Mouse (Mus musculus) MEL (cell line): ENCODE measurements around the gene Gnaq. TPM values are rescaled to one million over a fixed set of nuclear protein-coding genes. Genes with fewer than 3 reads are reported as not detected.

Experiments
- DNase-seq: peaks from one replicate; pipeline ENCODE4 v3.0.0; 2011; ENCODE audit warnings: low read depth, low spot score
- H3K27ac ChIP-seq: 2 replicates; pipeline ENCODE4 v1.5.1; 2012; ENCODE audit warnings: low read depth, mild to moderate bottlenecking, control low read depth, low read length, moderate library complexity; ENCODE audit not compliant: control insufficient read depth
- H3K27me3 ChIP-seq, 2 experiments: fragments of 150-350 bp in 1 of 2; sonication (generic) in 1 of 2; 2 replicates each; pipeline ENCODE4 v1.6.1; 2012; ENCODE audit warnings: low read length in 2 of 2, mild to moderate bottlenecking in 2 of 2, improper control_type of control experiment in 1 of 2, moderate library complexity in 1 of 2; ENCODE audit not compliant: insufficient read depth in 2 of 2, control insufficient read depth in 1 of 2
- H3K36me3 ChIP-seq, 2 experiments: 2 replicates each; pipeline ENCODE4 v1.6.1; 2012 to 2014; ENCODE audit warnings: low read length in 2 of 2, improper control_type of control experiment in 1 of 2, inconsistent platforms in 1 of 2, mild to moderate bottlenecking in 1 of 2; ENCODE audit not compliant: insufficient read depth in 2 of 2, control insufficient read depth in 1 of 2
- H3K4me1 ChIP-seq, 2 experiments: fragments of 150-350 bp in 1 of 2; sonication (generic) in 1 of 2; 2 replicates each; pipeline ENCODE4 v1.6.1; 2012; ENCODE audit warnings: low read length in 2 of 2, improper control_type of control experiment in 1 of 2, mild to moderate bottlenecking in 1 of 2; ENCODE audit not compliant: insufficient read depth in 2 of 2, control insufficient read depth in 1 of 2
- H3K4me3 ChIP-seq, 2 experiments: fragments of 150-350 bp in 1 of 2; sonication (generic) in 1 of 2; 2 replicates each; pipeline ENCODE4 v1.5.1; 2012; ENCODE audit warnings: low read depth in 2 of 2, low read length in 2 of 2, mild to moderate bottlenecking in 2 of 2, moderate library complexity in 2 of 2, control low read depth in 1 of 2, improper control_type of control experiment in 1 of 2; ENCODE audit not compliant: control insufficient read depth in 1 of 2, insufficient read depth in 1 of 2
- H3K79me2 ChIP-seq: 2 replicates; pipeline ENCODE4 v1.6.1; 2012; ENCODE audit warnings: mild to moderate bottlenecking, low read length, moderate library complexity; ENCODE audit not compliant: control insufficient read depth, poor library complexity, insufficient read depth
- H3K9ac ChIP-seq: 2 replicates; pipeline ENCODE4 v1.6.1; 2012; ENCODE audit warnings: low read depth, mild to moderate bottlenecking, control low read depth, low read length, moderate library complexity; ENCODE audit not compliant: control insufficient read depth, poor library complexity, severe bottlenecking
- H3K9me3 ChIP-seq: fragments of 150-350 bp; sonication (generic); replicated peaks from 2 replicates; pipeline ENCODE4 v1.6.1; 2012; ENCODE audit warnings: mild to moderate bottlenecking, low read length, improper control_type of control experiment, moderate library complexity; ENCODE audit not compliant: insufficient read depth
- BHLHE40 ChIP-seq: IDR thresholded peaks from 2 replicates; pipeline ENCODE4 v1.6.1; 2012; ENCODE audit warnings: low read depth, mild to moderate bottlenecking, inconsistent platforms, low read length, improper control_type of control experiment, borderline replicate concordance
- CHD1 ChIP-seq: IDR thresholded peaks from 2 replicates; pipeline ENCODE4 v1.6.1; 2012; ENCODE audit warnings: low read depth, mild to moderate bottlenecking, inconsistent platforms, low read length, improper control_type of control experiment
- CHD2 ChIP-seq: IDR thresholded peaks from 2 replicates; pipeline ENCODE4 v1.6.1; 2011; ENCODE audit warnings: low read length, improper control_type of control experiment
- ETS1 ChIP-seq: IDR thresholded peaks from 2 replicates; pipeline ENCODE4 v1.6.1; 2012; ENCODE audit warnings: low read depth, mild to moderate bottlenecking, inconsistent platforms, low read length, improper control_type of control experiment, moderate library complexity
- GABPA ChIP-seq: IDR thresholded peaks from 2 replicates; pipeline ENCODE4 v1.6.1; 2012; ENCODE audit warnings: low read depth, mild to moderate bottlenecking, inconsistent platforms, low read length, improper control_type of control experiment, moderate library complexity
- HCFC1 ChIP-seq: IDR thresholded peaks from 2 replicates; pipeline ENCODE4 v1.6.1; 2012; ENCODE audit warnings: low read depth, mild to moderate bottlenecking, inconsistent platforms, low read length, improper control_type of control experiment, moderate library complexity
- KAT2A ChIP-seq: conservative IDR thresholded peaks from 2 replicates; pipeline ENCODE4 v1.6.1; 2012; ENCODE audit warnings: low read depth, low read length, improper control_type of control experiment, inconsistent platforms
- MAX ChIP-seq: IDR thresholded peaks from 2 replicates; pipeline ENCODE4 v1.6.1; 2011; ENCODE audit warnings: low read length, improper control_type of control experiment
- MAZ ChIP-seq: IDR thresholded peaks from 2 replicates; pipeline ENCODE4 v1.6.1; 2012; ENCODE audit warnings: low read depth, mild to moderate bottlenecking, inconsistent platforms, low read length, improper control_type of control experiment
- MEF2A ChIP-seq: IDR thresholded peaks from 2 replicates; pipeline ENCODE4 v1.6.1; 2014; ENCODE audit warnings: low read depth, mild to moderate bottlenecking, inconsistent platforms, low read length, improper control_type of control experiment; ENCODE audit not compliant: poor library complexity, insufficient replicate concordance, severe bottlenecking; ENCODE audit errors: extremely low read depth
- MYB ChIP-seq: IDR thresholded peaks from 2 replicates; pipeline ENCODE4 v1.6.1; 2011; ENCODE audit warnings: mild to moderate bottlenecking, low read depth, low read length, improper control_type of control experiment
- MYC ChIP-seq: IDR thresholded peaks from 2 replicates; pipeline ENCODE4 v1.6.1; 2011; ENCODE audit warnings: low read depth, mild to moderate bottlenecking, low read length, improper control_type of control experiment, moderate library complexity
- NELFE ChIP-seq: IDR thresholded peaks from 2 replicates; pipeline ENCODE4 v1.6.1; 2011; ENCODE audit warnings: low read depth, low read length, improper control_type of control experiment
- NRF1 ChIP-seq: IDR thresholded peaks from 2 replicates; pipeline ENCODE4 v1.6.1; 2014; ENCODE audit warnings: low read depth, mild to moderate bottlenecking, inconsistent platforms, low read length, improper control_type of control experiment, moderate library complexity; ENCODE audit not compliant: poor library complexity, insufficient read depth, severe bottlenecking
- POLR2AphosphoS2 ChIP-seq: IDR thresholded peaks from 2 replicates; pipeline ENCODE4 v1.6.1; 2011; ENCODE audit warnings: low read length, improper control_type of control experiment
- RCOR1 ChIP-seq: IDR thresholded peaks from 2 replicates; pipeline ENCODE4 v1.6.1; 2012; ENCODE audit warnings: low read depth, mild to moderate bottlenecking, inconsistent platforms, low read length, improper control_type of control experiment
- SIN3A ChIP-seq: IDR thresholded peaks from 2 replicates; pipeline ENCODE4 v1.6.1; 2012; ENCODE audit warnings: low read length, improper control_type of control experiment, inconsistent platforms
- SMC3 ChIP-seq: IDR thresholded peaks from 2 replicates; pipeline ENCODE4 v1.6.1; 2011; ENCODE audit warnings: low read depth, low read length, improper control_type of control experiment
- TAL1 ChIP-seq: IDR thresholded peaks from 2 replicates; pipeline ENCODE4 v1.6.1; 2012; ENCODE audit warnings: mild to moderate bottlenecking, inconsistent platforms, low read length, moderate library complexity, mixed read lengths
- TBP ChIP-seq: IDR thresholded peaks from 2 replicates; pipeline ENCODE4 v1.8.0; 2011; ENCODE audit warnings: low read depth, low read length, improper control_type of control experiment
- USF1 ChIP-seq: IDR thresholded peaks from 2 replicates; pipeline ENCODE4 v1.6.1; 2014; ENCODE audit warnings: low read depth, mild to moderate bottlenecking, inconsistent platforms, low read length, improper control_type of control experiment, moderate library complexity
- ZNF384 ChIP-seq: IDR thresholded peaks from 2 replicates; pipeline ENCODE4 v1.6.1; 2012; ENCODE audit warnings: low read depth, mild to moderate bottlenecking, inconsistent platforms, low read length, improper control_type of control experiment
- polyA plus RNA-seq, 2 experiments: library from polyadenylated mRNA; stranded (reverse) in 1 of 2; unstranded in 1 of 2; fragments of >175 nt in 1 of 2; fragments of >200 nt in 1 of 2; gene quantifications; 2 replicates each; pipeline versions ENCODE4 v1.2.1 to v1.2.4; 2012; ENCODE audit warnings: low replicate concordance in 2 of 2, low read depth in 1 of 2; ENCODE audit not compliant: insufficient read length in 2 of 2, insufficient read depth in 1 of 2, missing spikeins in 1 of 2
- total RNA-seq: library from RNA; depleted of rRNA; stranded (reverse); fragments of 300-350 nt; gene quantifications from 2 replicates; pipeline ENCODE4 v1.2.3, GENCODE M21; 2012

The Gnaq gene
- total and polyA plus RNA-seq, 3 experiments = not detected

DNA sequence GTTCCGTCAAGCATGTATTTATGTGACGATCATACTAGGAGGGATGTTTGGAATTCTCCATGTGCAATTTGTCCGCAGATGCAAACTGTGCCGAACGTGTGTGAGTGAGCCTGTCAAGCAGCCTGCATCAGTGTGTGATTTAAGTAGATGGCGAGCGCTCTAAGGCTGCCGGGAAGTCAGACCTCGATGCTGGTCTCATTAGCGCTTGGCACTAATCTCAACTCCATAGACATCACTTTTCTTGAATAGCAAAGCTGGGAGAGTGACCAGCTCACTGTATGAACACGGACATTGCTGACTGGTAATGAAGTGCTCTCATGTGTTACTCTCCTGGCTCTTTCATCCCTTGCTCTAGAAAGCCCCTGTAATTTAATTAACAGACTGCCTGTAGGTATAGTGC, 252.3 kb downstream of the Gnaq start:
- TF ChIP-seq NELFE (no peak), HCFC1 (no peak), BHLHE40 (no peak), MAZ (no peak), MAX (no peak)
- no peaks in the 10 kb centered on the region for H3K4me1 ChIP-seq
- H3K79me2 ChIP-seq = no peaks in the 10 kb centered on the region
- H3K36me3 ChIP-seq = no peaks in the 10 kb centered on the region
- no peaks in the 10 kb centered on the region for H3K9me3 ChIP-seq
- H3K9ac ChIP-seq = no peak overlapping the region
- H3K27me3 ChIP-seq = peaks cover 0 to 5% of the 10 kb centered on the region in 2 experiments; a peak in 3 of 4 replicates
- H3K27ac ChIP-seq = no peak overlapping the region
- H3K4me3 ChIP-seq = no peak overlapping the region
- no peak for DNase-seq

- no peak for DNase-seq
- no peaks in the 10 kb centered on the region for H3K4me1 ChIP-seq
- no peaks in the 10 kb centered on the region for H3K36me3 ChIP-seq
- no peak overlapping the region for H3K27ac ChIP-seq
- no peak overlapping the region for H3K4me3 ChIP-seq
- peaks cover 2 to 5% of the 10 kb centered on the region in 2 experiments; a peak in 3 of 4 replicates for H3K27me3 ChIP-seq
- no peaks in the 10 kb centered on the region for H3K79me2 ChIP-seq
- no peak for TF ChIP-seq SIN3A
- TF ChIP-seq USF1 = no peak
- no peak for TF ChIP-seq POLR2AphosphoS2
- no peak for TF ChIP-seq HCFC1
- no peak overlapping the region for H3K9ac ChIP-seq
- no peaks in the 10 kb centered on the region for H3K9me3 ChIP-seq
Observed at GRCm38 (mm10) chr19:16386514-16386913, 253.9 kb downstream of the Gnaq start.

DNA sequence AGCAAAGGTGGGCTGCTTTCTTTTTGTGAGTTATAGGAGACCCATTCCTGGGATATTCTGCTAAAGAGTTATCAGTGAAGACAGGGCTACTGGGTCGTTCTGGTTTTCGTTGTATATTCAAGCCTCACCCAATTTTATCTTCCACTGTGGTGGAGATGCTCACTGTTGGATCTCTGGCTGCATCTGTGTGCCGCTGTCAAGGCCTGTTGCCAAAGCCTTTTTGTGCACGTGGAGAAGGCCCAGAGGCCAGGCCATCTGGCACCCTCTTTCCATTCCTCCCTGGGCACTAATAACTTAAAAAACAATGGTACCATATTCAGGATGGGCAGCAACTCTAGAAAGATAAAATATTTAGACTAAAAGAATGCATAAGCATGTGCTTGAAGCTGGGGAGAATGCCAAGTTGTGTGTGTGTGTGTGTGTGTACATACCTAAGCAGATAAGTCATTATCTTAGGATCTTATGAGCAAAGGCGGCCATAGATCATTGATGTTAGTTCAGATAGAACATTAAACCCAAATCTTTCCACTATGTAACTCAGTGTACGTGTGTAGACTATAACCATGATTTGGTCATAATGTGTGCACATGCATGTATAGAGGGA, 257.7 kb downstream of the Gnaq start:
- Histone ChIP-seq H3K4me3 (no peak overlapping the region), H3K9me3 (no peaks in the 10 kb centered on the region), H3K9ac (no peak overlapping the region), H3K79me2 (no peaks in the 10 kb centered on the region), H3K27me3 (peaks cover 3 to 6% of the 10 kb centered on the region in 2 experiments), H3K4me1 (no peaks in the 10 kb centered on the region), H3K27ac (no peak overlapping the region), H3K36me3 (no peaks in the 10 kb centered on the region)
- no peak for DNase-seq
- no peak for TF ChIP-seq MAZ
- TF ChIP-seq RCOR1 = no peak
- TF ChIP-seq MYC = no peak
- TF ChIP-seq TAL1 = no peak
- no peak for TF ChIP-seq CHD1
- no peak for TF ChIP-seq TBP
- no peak for TF ChIP-seq MYB
- TF ChIP-seq GABPA = no peak
- TF ChIP-seq NRF1 = no peak
- no peak for TF ChIP-seq ZNF384
- TF ChIP-seq KAT2A = no peak
- no peak for TF ChIP-seq POLR2AphosphoS2
- no peak for TF ChIP-seq ETS1
- no peak for TF ChIP-seq SMC3
- no peak for TF ChIP-seq MEF2A
- no peak for TF ChIP-seq NELFE
- TF ChIP-seq MAX = no peak
- no peak for TF ChIP-seq CHD2
